Mouse (Mus musculus): ENCODE data around the gene Sphk1. TPM values are rescaled to one million over a fixed set of nuclear protein-coding genes. Genes with fewer than 3 reads are reported as not detected.

Gene Sphk1
- polyA plus RNA-seq, 1 experiment = 41.8 TPM

GRCm38 (mm10) chr11:116533341-116534153, 2.8 kb downstream of the Sphk1 start:
- no peak for TF ChIP-seq POLR2A (IDR thresholded peaks at IDR 0.05; ENCODE audit: borderline replicate concordance, extremely low read depth, low read depth, low read length)
- no peak for TF ChIP-seq CTCF (IDR thresholded peaks at IDR 0.05; ENCODE audit: insufficient read depth, low read length)
- peak; percentile 68 for DNase-seq
- WGBS = 1% methylated on average over 63 of the region's 63 CpGs
- H3K4me1 ChIP-seq (ENCODE audit: control insufficient read depth, insufficient read depth, low read length) = peaks cover 14% of the 10 kb centered on the region
- peak overlapping the region; percentile 51 for H3K4me3 ChIP-seq (replicated peaks; ENCODE audit: extremely low read depth, low read depth, low read length)

GRCm38 (mm10) chr11:116534154-116534865, 3.6 kb downstream of the Sphk1 start:
- peaks cover 14% of the 10 kb centered on the region for H3K4me1 ChIP-seq (ENCODE audit: control insufficient read depth, insufficient read depth, low read length)
- 13% methylated on average over 20 of the region's 20 CpGs for WGBS
- no peak for TF ChIP-seq POLR2A (IDR thresholded peaks at IDR 0.05; ENCODE audit: borderline replicate concordance, extremely low read depth, low read depth, low read length)
- peak; percentile 87 for TF ChIP-seq CTCF (IDR thresholded peaks at IDR 0.05; ENCODE audit: insufficient read depth, low read length)
- DNase-seq = no peak
- H3K4me3 ChIP-seq (replicated peaks; ENCODE audit: extremely low read depth, low read depth, low read length) = peak overlapping the region; percentile 51

GRCm38 (mm10) chr11:116536685-116537084, 6.0 kb downstream of the Sphk1 start:
- WGBS = 83% methylated on average over 7 of the region's 7 CpGs
- TF ChIP-seq CTCF (IDR thresholded peaks at IDR 0.05; ENCODE audit: insufficient read depth, low read length) = no peak
- TF ChIP-seq POLR2A (IDR thresholded peaks at IDR 0.05; ENCODE audit: borderline replicate concordance, extremely low read depth, low read depth, low read length) = no peak
- no peak for DNase-seq
- H3K4me1 ChIP-seq (ENCODE audit: control insufficient read depth, insufficient read depth, low read length) = peaks cover 10% of the 10 kb centered on the region
- no peak overlapping the region for H3K4me3 ChIP-seq (replicated peaks; ENCODE audit: extremely low read depth, low read depth, low read length)

- WGBS = 71% methylated on average over 5 of the region's 5 CpGs
- peaks cover 6% of the 10 kb centered on the region for H3K4me1 ChIP-seq (ENCODE audit: control insufficient read depth, insufficient read depth, low read length)
- no peak for TF ChIP-seq CTCF (IDR thresholded peaks at IDR 0.05; ENCODE audit: insufficient read depth, low read length)
- no peak for TF ChIP-seq POLR2A (IDR thresholded peaks at IDR 0.05; ENCODE audit: borderline replicate concordance, extremely low read depth, low read depth, low read length)
- H3K4me3 ChIP-seq (replicated peaks; ENCODE audit: extremely low read depth, low read depth, low read length) = no peak overlapping the region
- DNase-seq = no peak
These were observed 6.7 kb downstream of the Sphk1 start for GRCm38 (mm10) chr11:116537388-116537787.

GRCm38 (mm10) chr11:116538142-116538735, 7.5 kb downstream of the Sphk1 start:
- WGBS = 88% methylated on average over 12 of the region's 12 CpGs
- Histone ChIP-seq H3K4me1 (ENCODE audit: control insufficient read depth, insufficient read depth, low read length) (0 out of 2 replicates have a peak, but pooled peaks cover 3% of the 10 kb centered on the region), H3K4me3 (replicated peaks; ENCODE audit: extremely low read depth, low read depth, low read length) (no peak overlapping the region)
- no peak for DNase-seq
- no peak for TF ChIP-seq POLR2A (IDR thresholded peaks at IDR 0.05; ENCODE audit: borderline replicate concordance, extremely low read depth, low read depth, low read length)
- no peak for TF ChIP-seq CTCF (IDR thresholded peaks at IDR 0.05; ENCODE audit: insufficient read depth, low read length)

GRCm38 (mm10) chr11:116541183-116541582, 10.5 kb downstream of the Sphk1 start:
- H3K4me3 ChIP-seq (replicated peaks; ENCODE audit: extremely low read depth, low read depth, low read length) = no peak overlapping the region
- whole genome bisulfite sequencing = 92% methylated on average over 11 of the region's 11 CpGs
- no peak for DNase-seq
- TF ChIP-seq CTCF (IDR thresholded peaks at IDR 0.05; ENCODE audit: insufficient read depth, low read length) = no peak
- no peak for TF ChIP-seq POLR2A (IDR thresholded peaks at IDR 0.05; ENCODE audit: borderline replicate concordance, extremely low read depth, low read depth, low read length)
- no peaks in the 10 kb centered on the region for H3K4me1 ChIP-seq (ENCODE audit: control insufficient read depth, insufficient read depth, low read length)

GRCm38 (mm10) chr11:116543110-116543509, 12.4 kb downstream of the Sphk1 start:
- 82% methylated on average over 4 of the region's 4 CpGs for WGBS
- Histone ChIP-seq H3K4me3 (replicated peaks; ENCODE audit: extremely low read depth, low read depth, low read length) (no peak overlapping the region), H3K4me1 (ENCODE audit: control insufficient read depth, insufficient read depth, low read length) (no peaks in the 10 kb centered on the region)
- DNase-seq = peak; percentile 37
- TF ChIP-seq CTCF (IDR thresholded peaks at IDR 0.05; ENCODE audit: insufficient read depth, low read length) = peak; percentile 76
- no peak for TF ChIP-seq POLR2A (IDR thresholded peaks at IDR 0.05; ENCODE audit: borderline replicate concordance, extremely low read depth, low read depth, low read length)

- WGBS = 80% methylated on average over 17 of the region's 17 CpGs
- TF ChIP-seq POLR2A (IDR thresholded peaks at IDR 0.05; ENCODE audit: borderline replicate concordance, extremely low read depth, low read depth, low read length) (no peak), CTCF (IDR thresholded peaks at IDR 0.05; ENCODE audit: insufficient read depth, low read length) (no peak)
- DNase-seq = no peak
- no peak overlapping the region for H3K4me3 ChIP-seq (replicated peaks; ENCODE audit: extremely low read depth, low read depth, low read length)
- H3K4me1 ChIP-seq (ENCODE audit: control insufficient read depth, insufficient read depth, low read length) = peaks cover 10% of the 10 kb centered on the region
These were observed 16.8 kb downstream of the Sphk1 start for GRCm38 (mm10) chr11:116547296-116548060.

GRCm38 (mm10) chr11:116548780-116549179, 18.1 kb downstream of the Sphk1 start:
- Histone ChIP-seq H3K4me1 (ENCODE audit: control insufficient read depth, insufficient read depth, low read length) (peaks cover 10% of the 10 kb centered on the region), H3K4me3 (replicated peaks; ENCODE audit: extremely low read depth, low read depth, low read length) (no peak overlapping the region)
- TF ChIP-seq POLR2A (IDR thresholded peaks at IDR 0.05; ENCODE audit: borderline replicate concordance, extremely low read depth, low read depth, low read length) (no peak), CTCF (IDR thresholded peaks at IDR 0.05; ENCODE audit: insufficient read depth, low read length) (no peak)
- 91% methylated on average over 9 of the region's 9 CpGs for WGBS
- DNase-seq = no peak
